ENCODE assay signal across 8 mouse cellular contexts in the genomic region with DNA sequence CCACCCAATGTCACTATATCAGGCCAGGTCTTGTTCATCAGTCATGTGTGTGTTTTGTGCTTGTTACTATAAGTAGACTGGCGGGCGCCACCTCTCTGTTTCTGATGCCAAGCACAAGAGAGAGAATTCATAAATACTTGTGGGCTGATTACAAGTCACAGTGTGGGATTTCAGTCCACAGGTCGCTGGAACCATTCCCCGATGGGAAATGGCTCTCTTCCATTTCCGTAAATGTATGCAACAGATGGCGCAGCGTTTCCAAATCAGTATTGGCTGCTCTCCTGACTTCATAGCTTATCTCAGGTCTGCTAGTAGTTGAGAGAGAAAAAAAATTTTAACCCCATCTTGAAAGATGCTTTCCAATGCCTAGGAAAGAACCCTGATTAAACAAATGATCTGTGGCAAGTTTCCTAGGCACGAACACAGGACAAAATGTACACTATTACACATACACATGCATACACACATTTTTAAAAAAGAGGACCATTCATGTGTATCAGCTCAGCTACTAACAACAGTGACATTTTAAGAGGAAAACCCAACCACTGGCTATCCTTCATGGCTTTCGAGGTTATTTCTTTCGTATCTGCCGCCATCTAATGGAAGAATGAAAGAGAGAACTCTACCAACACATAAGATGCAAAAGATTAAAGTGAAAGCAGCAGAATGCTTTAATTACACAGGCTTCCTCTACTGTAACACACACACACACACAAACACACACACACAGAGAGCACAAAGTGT. TPM values are rescaled to one million over a fixed set of nuclear protein-coding genes. Genes with fewer than 3 reads are reported as not detected.
DNase-seq lines count a peak whose midpoint lies in the region; ATAC-seq and TF ChIP-seq lines count a peak whose summit lies in the region.

No protein-coding gene starts in this region.

- H3K27me3 ChIP-seq in intestine, postnatal 0 days (replicated peaks; ENCODE audit: control insufficient read depth, insufficient read depth, low read length) = no peaks in the 10 kb centered on the region
- no peaks in the 10 kb centered on the region for H3K27me3 ChIP-seq in small intestine, adult 2 months (ENCODE audit: control insufficient read depth, insufficient read depth, low read length)

- TF ChIP-seq POLR2A in lung, adult 2 months (IDR thresholded peaks at IDR 0.05; ENCODE audit: borderline replicate concordance, extremely low read depth, low read depth, low read length) = no peak
- no peak for TF ChIP-seq POLR2A in small intestine, adult 2 months (IDR thresholded peaks at IDR 0.05; ENCODE audit: low read depth, low read length)

- 0 out of 2 replicates have a peak, but pooled peaks have one; percentile 4 for ATAC-seq in intestine, postnatal 0 days

- no peaks in the 10 kb centered on the region for H3K9me3 ChIP-seq in intestine, postnatal 0 days (ENCODE audit: control insufficient read depth)

- no peaks in the 10 kb centered on the region for H3K4me1 ChIP-seq in intestine, postnatal 0 days (replicated peaks; ENCODE audit: control insufficient read depth, insufficient read depth, low read length)
- H3K4me1 ChIP-seq in lung, adult 2 months (ENCODE audit: control insufficient read depth, insufficient read depth, low read length) = peaks cover 2% of the 10 kb centered on the region
- H3K4me1 ChIP-seq in small intestine, adult 2 months (ENCODE audit: control insufficient read depth, insufficient read depth, insufficient read length, low read length) = peaks cover 7% of the 10 kb centered on the region

- intact Hi-C loops in gastrocnemius, postnatal 14 days (cut with DNase I; ENCODE audit: low total_unique reads) = loop anchor here (5.0 to 10.0 kb wide), 2 partner anchors 132 to 225 kb away; a partner anchor contains a TSS
- intact Hi-C loops in left cerebral cortex, postnatal 36 days (cut with DNase I) = loop anchor here (1.0 to 5.0 kb wide), 2 partner anchors 127 to 146 kb away; no protein-coding TSS in a partner anchor

- peak; percentile 73 for TF ChIP-seq CTCF in intestine, postnatal 0 days (IDR thresholded peaks at IDR 0.05; ENCODE audit: low read depth)
- TF ChIP-seq CTCF in lung, adult 2 months (IDR thresholded peaks at IDR 0.05; ENCODE audit: insufficient read depth, low read length) = no peak
- TF ChIP-seq CTCF in small intestine, adult 2 months (IDR thresholded peaks at IDR 0.05; ENCODE audit: extremely low read depth, insufficient read length, insufficient replicate concordance, low read depth, low read length) = no peak

- no peak overlapping the region for H3K27ac ChIP-seq in intestine, postnatal 0 days (ENCODE audit: low read depth, low read length)
- H3K27ac ChIP-seq in small intestine, adult 2 months (ENCODE audit: insufficient read depth, low read depth, low read length) = peak overlapping the region; percentile 40; the same call in 1 of the 2 replicates

- peak overlapping the region; percentile 63 for H3K4me3 ChIP-seq in intestine, postnatal 0 days (ENCODE audit: low read depth, low read length)
- peak overlapping the region; percentile 69 for H3K4me3 ChIP-seq in lung, adult 2 months (replicated peaks; ENCODE audit: extremely low read depth, low read depth, low read length)
- no peak overlapping the region for H3K4me3 ChIP-seq in small intestine, adult 2 months (ENCODE audit: low read depth, low read length)

- no peaks in the 10 kb centered on the region for H3K36me3 ChIP-seq in intestine, postnatal 0 days (ENCODE audit: control insufficient read depth, insufficient read depth)
- no peaks in the 10 kb centered on the region for H3K36me3 ChIP-seq in small intestine, adult 2 months (ENCODE audit: control insufficient read depth, insufficient read depth, low read length)

- no peak overlapping the region for H3K9ac ChIP-seq in intestine, postnatal 0 days (ENCODE audit: low read depth, low read length)

- WGBS in intestine, postnatal 0 days = 5% methylated on average over 11 of the region's 11 CpGs
- 2% methylated on average over 11 of the region's 11 CpGs for WGBS in lung, adult 2 months
- 2% methylated on average over 11 of the region's 11 CpGs for WGBS in small intestine, adult 2 months

- peak; percentile 60 for DNase-seq in urinary bladder, postnatal 14 days (ENCODE audit: low spot score)
- no peak for DNase-seq in urinary bladder, adult 2 months (ENCODE audit: low spot score)
- DNase-seq in cerebellum, postnatal 10 days = peak; percentile 79 to 80
- peak; percentile 20 for DNase-seq in gastrocnemius, postnatal 14 days
- no peak for DNase-seq in lung, adult 2 months
- no peak for DNase-seq in left cerebral cortex, postnatal 36 days (ENCODE audit: low spot score in 2 of 2)

- H3K4me2 ChIP-seq in intestine, postnatal 0 days (replicated peaks; ENCODE audit: low read depth) = peak overlapping the region; percentile 93

RNA-seq across cellular contexts. Expression of a gene that starts 0.8 kb away (rescaled TPM):
- 59.5 and 71.7 TPM in 2 replicates for polyA plus RNA-seq in urinary bladder, adult 2 months (2012; rRNA removed)
- total RNA-seq in gastrocnemius, postnatal 14 days (2021) = 10 to 100 TPM; 28.7 to 28.8 TPM
- polyA plus RNA-seq in intestine, postnatal 0 days (2015; fragmentation: Nextera tagmentation; extraction: Ambion mirVana) = 14.9 and 15.9 TPM in 2 replicates
- 16.0 and 19.1 TPM in 2 replicates for polyA plus RNA-seq in lung, adult 2 months (2012; rRNA removed)
- polyA plus RNA-seq in small intestine, adult 2 months (2012; rRNA removed) = 5.4 and 7.4 TPM in 2 replicates
- 10 to 100 TPM; 11.0 to 11.6 TPM for total RNA-seq in left cerebral cortex, postnatal 36 days (2021)

RNA-seq across cellular contexts. Expression of a gene that starts 7.0 kb away (rescaled TPM):
- 19.6 and 21.5 TPM in 2 replicates for polyA plus RNA-seq in urinary bladder, adult 2 months (2012; rRNA removed)
- total RNA-seq in gastrocnemius, postnatal 14 days (2021) = 10 to 100 TPM; 38.6 to 46.2 TPM
- 95.2 and 96.0 TPM in 2 replicates for polyA plus RNA-seq in intestine, postnatal 0 days (2015; fragmentation: Nextera tagmentation; extraction: Ambion mirVana)
- polyA plus RNA-seq in lung, adult 2 months (2012; rRNA removed) = 9.8 and 10.5 TPM in 2 replicates
- polyA plus RNA-seq in small intestine, adult 2 months (2012; rRNA removed) = 8.9 and 10.3 TPM in 2 replicates
- 10 to 100 TPM; 38.3 to 38.4 TPM for total RNA-seq in left cerebral cortex, postnatal 36 days (2021)

Comparison
In these comparisons a context has a peak if more than half of its experiments do, and no peak if none do; other contexts are left out.
1. DNase-seq: peak in urinary bladder, postnatal 14 days (single experiment), cerebellum, postnatal 10 days (2 of 2) and gastrocnemius, postnatal 14 days (single experiment); none in urinary bladder, adult 2 months (single experiment), lung, adult 2 months (single experiment) and left cerebral cortex, postnatal 36 days (0 of 2).